Mouse (Mus musculus) left cerebral cortex, adult 11 months (tissue): ENCODE data around the gene Zfyve27.
A peak's percentile ranks its signal among the peaks of the same experiment; 100 is the strongest.

ENCODE experiments used
- DNase-seq: peaks from one replicate; pipeline ENCODE4 v3.0.0; 2022; ENCODE audit warnings: low spot score

The Zfyve27 gene

GRCm38 (mm10) chr19:42142757-42143156 is 21.0 kb upstream of the Zfyve27 start:
- DNase-seq: no peak

DNA sequence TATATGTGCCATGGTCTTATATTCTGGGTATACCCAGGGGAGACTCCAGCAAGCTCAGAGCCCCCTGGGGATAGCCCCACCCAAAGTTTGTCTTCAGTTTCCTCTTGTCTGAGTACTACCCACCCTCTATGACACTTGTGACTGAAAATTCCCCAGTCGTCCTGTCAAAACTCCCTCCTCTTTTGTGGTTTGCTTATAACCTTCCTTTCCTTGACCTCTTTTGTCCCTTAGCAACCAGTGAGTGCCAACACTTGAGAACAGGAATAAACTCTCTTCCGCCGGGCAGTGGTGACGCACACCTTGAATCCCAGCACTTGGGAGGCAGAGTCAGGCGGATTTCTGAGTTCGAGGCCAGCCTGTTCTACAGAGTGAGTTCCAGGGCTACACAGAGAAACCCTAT is 19.7 kb upstream of the Zfyve27 start:
- no peak for DNase-seq

GRCm38 (mm10) chr19:42144541-42145167 is 19.1 kb upstream of the Zfyve27 start:
- peak; percentile 83 for DNase-seq

GRCm38 (mm10) chr19:42145210-42145609 is 18.5 kb upstream of the Zfyve27 start:
- DNase-seq: no peak

DNA sequence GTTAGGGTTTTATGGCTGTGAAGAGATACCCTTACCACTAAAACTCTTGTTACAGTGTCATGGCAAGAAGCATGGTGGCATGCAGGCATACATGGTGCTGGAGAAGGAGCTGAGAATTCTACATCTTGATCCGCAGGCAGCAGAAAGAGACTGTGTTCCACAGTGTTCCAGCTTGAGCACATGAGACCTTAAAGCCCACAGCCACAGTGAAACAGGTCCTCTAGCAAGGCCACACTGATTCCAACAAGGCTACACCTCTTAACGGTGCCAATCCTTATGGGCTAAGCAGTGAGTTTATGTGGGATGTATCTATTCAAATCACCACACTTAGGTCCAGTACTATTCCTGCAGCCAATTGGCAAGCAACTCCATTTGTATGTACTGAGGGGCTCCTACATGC is 18.0 kb upstream of the Zfyve27 start:
- no peak for DNase-seq

- DNase-seq: no peak
These were observed 17.3 kb upstream of the Zfyve27 start for GRCm38 (mm10) chr19:42146276-42147010.

- no peak for DNase-seq
These were observed 16.5 kb upstream of the Zfyve27 start, which contains the start of gene Marveld1 for GRCm38 (mm10) chr19:42147170-42147768. TSS of gene Marveld1 (plus strand) at chr19:42147400.

GRCm38 (mm10) chr19:42147769-42148568 is 15.8 kb upstream of the Zfyve27 start:
- DNase-seq: no peak

- no peak for DNase-seq
These were observed 15.2 kb upstream of the Zfyve27 start for GRCm38 (mm10) chr19:42148569-42148860.

DNA sequence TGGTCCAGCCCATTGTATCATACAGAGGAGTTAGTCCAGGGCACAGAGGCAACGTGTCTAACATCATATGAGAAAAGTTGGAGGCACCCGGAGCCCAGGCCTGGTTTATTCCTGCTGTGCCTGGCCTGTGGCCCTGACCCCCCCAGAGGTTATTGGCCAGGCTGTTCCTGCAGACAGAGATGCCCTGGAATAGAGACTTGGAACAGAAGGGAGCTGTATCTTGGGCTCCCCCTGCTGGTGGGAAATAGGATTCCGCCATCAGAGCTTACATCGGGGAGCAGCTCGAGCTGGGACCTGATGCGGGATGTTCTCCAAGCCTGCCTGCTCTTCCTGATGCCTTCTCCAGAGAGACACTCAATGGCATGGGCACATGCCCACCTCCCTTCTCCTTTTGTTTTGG is 11.8 kb upstream of the Zfyve27 start:
- peak; percentile 80 for DNase-seq

DNA sequence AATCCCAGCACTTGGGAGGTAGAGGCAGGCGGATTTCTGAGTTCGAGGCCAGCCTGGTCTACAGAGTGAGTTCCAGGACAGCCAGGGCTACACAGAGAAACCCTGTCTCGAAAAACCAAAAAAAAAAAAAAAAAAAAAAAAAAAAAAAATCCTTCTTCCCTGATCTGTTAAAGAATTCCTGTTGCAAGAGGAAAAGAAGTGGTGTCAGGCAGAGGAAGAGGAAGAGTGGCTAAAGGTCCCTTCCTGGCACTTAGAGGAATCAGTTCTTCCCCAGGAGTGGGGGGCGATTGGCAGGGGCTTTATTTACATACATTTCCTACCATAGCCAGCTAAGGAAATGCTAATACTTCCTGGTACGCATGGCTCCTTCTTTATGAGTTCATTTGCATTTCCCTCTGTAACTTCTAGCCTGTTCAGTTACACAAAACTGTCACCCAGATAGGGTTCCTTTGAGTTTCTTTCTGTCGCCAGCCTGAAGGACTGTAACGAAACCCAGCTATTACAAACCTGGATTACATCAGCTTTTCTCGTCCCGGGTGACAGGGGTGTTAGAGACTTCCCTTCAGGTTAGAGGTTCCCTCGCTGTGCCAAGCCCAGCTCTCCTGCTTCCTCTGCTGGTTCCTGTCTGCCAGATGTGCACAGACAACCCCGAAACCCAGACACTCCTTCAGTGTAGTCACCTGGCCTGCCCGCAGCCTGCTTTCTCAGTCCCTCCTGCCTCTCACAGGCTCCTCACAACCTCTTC is 6.1 kb upstream of the Zfyve27 start:
- no peak for DNase-seq

- no peak for DNase-seq
These were observed 5.3 kb upstream of the Zfyve27 start for GRCm38 (mm10) chr19:42158246-42159017.

DNA sequence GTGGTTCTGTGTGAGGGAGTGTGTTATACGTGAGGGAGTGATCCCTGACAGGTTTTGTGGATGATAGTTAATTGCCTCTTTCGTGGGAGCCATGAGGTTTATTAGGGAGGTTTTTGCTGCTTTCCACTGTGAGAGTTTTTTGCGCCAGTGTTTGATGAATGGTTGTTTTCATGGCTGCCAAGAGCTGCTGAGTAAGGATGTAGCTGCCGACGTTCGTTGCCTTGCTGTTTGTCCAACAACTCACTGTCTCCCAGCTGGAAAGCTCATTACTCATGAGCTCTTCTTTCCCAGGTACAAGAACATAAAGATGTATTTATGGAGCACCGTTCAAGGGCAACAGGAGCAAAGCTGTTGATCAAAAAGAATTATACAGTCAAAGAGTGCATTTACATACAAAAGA is 437 bp downstream of the Zfyve27 start:
- DNase-seq: no peak

GRCm38 (mm10) chr19:42166130-42166529 is 2.4 kb downstream of the Zfyve27 start:
- peak; percentile 64 for DNase-seq

DNA sequence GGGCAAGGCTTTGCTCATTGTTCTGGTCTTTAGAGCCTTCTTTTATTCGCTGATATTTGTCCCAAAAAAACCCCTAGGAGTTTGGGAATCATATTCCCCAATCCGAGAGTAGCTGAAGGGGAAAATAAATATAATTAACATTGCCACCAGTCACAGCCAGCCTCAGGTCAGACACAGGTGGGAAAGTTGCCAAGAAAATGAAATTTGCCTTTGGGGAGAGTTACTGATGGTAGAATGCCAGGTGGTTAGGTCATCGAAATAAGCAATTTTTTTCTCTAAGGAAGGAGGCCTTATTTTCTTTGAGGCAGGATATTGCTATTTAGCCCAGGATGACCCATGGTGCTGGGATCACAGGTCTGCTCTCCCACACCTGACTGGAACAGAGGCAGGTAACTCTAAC is 3.0 kb downstream of the Zfyve27 start:
- DNase-seq: no peak

- no peak for DNase-seq
These were observed 3.7 kb downstream of the Zfyve27 start for GRCm38 (mm10) chr19:42167489-42167888.

DNA sequence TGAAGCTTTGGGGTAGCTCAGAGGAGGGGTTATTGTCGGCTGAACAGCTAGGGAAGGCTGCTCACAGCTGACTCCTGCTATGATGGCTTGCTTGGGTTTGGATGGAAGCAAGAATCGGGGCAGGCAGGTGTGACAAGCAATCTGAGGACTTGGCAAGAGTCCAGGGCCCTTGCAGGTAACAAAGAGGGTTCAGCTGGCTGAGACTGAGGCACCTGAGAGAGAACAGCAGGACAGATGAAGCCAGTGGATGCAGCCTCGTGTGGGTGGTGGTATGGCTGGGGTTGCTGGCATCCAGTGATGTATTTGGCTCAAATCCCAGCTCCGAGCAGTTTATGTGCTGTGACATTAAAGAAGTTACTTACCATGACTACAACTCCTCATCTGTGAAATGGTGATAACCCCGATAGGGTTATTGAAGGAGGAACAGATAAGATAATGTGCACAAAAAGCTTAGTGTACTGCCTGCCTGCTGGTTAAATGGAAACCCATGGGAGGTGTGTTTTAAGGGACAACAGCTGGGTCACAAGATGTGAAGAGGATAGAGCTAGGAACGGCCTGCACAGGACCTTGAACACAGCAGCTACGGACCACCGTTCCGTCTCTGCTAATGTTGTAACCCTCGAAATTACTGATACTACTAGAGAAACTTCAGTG is 5.7 kb downstream of the Zfyve27 start:
- DNase-seq: no peak

GRCm38 (mm10) chr19:42170025-42170969 is 6.5 kb downstream of the Zfyve27 start:
- peak; percentile 90 for DNase-seq

DNA sequence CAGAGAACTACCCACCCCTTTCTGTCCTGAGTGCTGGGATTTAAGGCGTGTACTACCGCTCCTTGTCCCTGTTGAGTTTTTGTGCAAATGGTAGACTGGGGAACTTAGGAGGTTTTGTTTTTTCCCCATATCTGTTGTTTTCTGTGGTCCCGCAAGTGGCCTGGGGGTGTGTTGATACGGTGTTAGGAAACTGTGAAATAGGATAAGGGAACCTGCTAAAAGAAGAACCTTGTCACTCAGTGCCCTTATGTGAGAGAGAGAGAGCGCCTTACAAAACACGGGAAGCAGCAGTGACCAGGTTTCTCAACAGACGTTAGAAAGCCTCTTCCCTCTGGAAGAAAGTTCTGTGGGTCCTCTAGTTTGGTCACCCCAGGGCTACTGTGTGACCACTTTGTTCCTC is 13.1 kb downstream of the Zfyve27 start:
- DNase-seq: no peak

DNA sequence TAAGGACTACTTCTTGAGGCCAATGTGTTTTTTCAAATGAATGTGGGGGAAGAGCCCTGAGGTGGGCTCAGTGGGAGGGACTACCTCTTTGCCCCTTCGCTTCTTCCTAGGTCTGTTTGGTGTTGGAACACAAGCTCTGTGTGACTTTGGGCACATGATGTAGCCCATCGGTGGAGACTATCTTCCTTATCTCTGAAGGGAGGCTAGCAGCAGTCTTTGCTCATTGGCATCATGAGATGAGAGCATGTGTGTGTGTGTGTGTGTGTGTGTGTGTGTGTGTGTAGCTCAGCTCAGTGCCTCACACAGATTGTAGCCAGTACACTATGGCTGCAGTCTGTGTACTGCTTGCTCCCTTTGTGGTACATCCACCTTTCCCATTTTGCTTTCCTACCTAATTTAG is 13.7 kb downstream of the Zfyve27 start:
- DNase-seq: no peak
